Mouse (Mus musculus): ENCODE results near the gene Cdhr4. TPM values are rescaled to one million over a fixed set of nuclear protein-coding genes. Genes with fewer than 3 reads are reported as not detected.

The Cdhr4 gene
- polyA plus RNA-seq, 1 experiment from 2014 or later: 2.2 TPM

DNA sequence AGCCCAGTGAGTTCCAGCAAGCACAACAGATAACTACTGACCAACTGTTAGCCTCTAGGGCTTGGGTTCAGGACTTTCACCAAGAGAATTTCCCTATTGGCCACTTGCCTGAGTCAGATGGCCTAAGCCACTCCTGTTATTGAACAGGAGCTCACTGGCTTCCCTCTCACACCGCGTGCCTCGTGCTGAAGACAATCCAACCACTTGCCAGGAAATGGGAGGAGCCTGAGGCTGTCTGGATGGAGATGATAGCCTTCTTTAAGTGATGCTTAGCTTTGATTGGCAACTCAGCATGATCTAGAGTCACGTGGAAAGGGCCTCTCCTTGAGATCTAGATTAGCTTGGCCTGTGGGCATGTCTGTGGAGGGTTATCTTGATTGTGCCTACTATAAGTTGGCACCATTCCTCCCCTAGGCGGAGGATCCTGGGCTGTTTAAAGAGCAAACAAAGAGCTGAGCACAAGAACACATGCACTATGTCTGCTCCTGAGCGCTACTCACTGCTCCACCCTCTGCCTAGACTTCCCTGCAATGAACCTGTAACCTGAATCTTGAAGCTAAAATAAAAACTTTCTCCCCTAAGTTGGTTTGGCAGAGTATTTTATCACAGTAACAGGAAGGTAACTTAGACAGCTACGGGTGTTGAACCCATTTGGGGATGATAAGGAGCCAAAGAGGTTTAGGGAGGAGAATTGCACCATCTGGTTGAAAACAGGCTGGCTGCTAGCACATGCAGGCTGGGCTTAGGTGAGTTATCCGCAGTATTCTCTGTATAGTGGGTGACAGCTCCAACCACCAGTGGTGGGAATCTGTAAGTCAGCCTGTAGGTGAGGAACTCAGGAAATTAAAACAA lies 20.4 kb upstream of the Cdhr4 start:
- no peak for ATAC-seq (ENCODE audit: low FRiP score)
- DNase-seq (ENCODE audit: low spot score): no peak
- Histone ChIP-seq H3K36me3 (replicated peaks; ENCODE audit: control insufficient read depth, insufficient read depth) (no peaks in the 10 kb centered on the region), H3K27me3 (ENCODE audit: control insufficient read depth, insufficient read depth, low read length) (no peaks in the 10 kb centered on the region), H3K4me3 (replicated peaks; ENCODE audit: low read length) (no peak overlapping the region), H3K9me3 (ENCODE audit: control insufficient read depth, low read length) (no peaks in the 10 kb centered on the region), H3K4me2 (replicated peaks) (no peak overlapping the region), H3K9ac (no peak overlapping the region), H3K27ac (no peak overlapping the region), H3K4me1 (replicated peaks; ENCODE audit: control insufficient read depth, insufficient read depth, low read length) (no peaks in the 10 kb centered on the region)
- 86% methylated on average over 8 of the region's 8 CpGs for WGBS

DNA sequence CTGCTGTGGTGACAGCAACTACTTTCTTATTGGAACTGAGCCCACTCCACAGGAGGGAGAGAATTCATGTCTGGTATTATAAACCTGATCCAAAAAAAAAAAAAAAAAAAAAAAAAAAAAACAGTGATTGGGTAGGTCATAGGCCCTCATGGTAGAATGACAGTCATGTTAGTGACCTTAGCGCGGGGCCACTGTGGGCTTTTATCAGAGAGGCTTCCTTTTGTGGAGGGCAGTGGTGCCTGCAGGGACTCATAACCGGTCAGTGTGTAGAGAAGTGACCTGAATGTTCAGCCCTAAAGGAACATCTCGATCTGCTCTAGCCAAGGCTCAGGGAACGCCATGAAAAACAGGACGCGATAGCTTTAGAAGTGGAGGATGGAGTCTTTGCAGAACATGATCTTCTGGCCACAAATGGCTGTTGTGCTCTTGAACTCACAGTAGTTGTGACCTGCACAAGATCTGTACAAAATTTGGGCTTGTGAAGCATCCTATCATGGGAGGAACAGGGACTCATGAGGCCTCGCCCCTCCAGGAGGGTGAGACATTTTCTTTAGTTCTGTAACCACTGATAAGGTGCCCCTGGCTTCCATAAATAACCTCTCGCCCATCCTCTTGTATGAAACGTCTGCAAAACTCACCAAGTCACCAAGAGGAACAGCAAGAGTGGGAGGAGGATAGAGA lies 17.7 kb upstream of the Cdhr4 start:
- H3K9ac ChIP-seq: no peak overlapping the region
- DNase-seq (ENCODE audit: low spot score) (no peak), ATAC-seq (ENCODE audit: low FRiP score) (no peak)
- H3K4me2 ChIP-seq (replicated peaks): no peak overlapping the region
- H3K27me3 ChIP-seq (ENCODE audit: control insufficient read depth, insufficient read depth, low read length): no peaks in the 10 kb centered on the region
- WGBS: 84% methylated on average over 10 of the region's 10 CpGs
- no peaks in the 10 kb centered on the region for H3K36me3 ChIP-seq (replicated peaks; ENCODE audit: control insufficient read depth, insufficient read depth)
- no peak overlapping the region for H3K4me3 ChIP-seq (replicated peaks; ENCODE audit: low read length)
- H3K9me3 ChIP-seq (ENCODE audit: control insufficient read depth, low read length): no peaks in the 10 kb centered on the region
- no peaks in the 10 kb centered on the region for H3K4me1 ChIP-seq (replicated peaks; ENCODE audit: control insufficient read depth, insufficient read depth, low read length)
- no peak overlapping the region for H3K27ac ChIP-seq

DNA sequence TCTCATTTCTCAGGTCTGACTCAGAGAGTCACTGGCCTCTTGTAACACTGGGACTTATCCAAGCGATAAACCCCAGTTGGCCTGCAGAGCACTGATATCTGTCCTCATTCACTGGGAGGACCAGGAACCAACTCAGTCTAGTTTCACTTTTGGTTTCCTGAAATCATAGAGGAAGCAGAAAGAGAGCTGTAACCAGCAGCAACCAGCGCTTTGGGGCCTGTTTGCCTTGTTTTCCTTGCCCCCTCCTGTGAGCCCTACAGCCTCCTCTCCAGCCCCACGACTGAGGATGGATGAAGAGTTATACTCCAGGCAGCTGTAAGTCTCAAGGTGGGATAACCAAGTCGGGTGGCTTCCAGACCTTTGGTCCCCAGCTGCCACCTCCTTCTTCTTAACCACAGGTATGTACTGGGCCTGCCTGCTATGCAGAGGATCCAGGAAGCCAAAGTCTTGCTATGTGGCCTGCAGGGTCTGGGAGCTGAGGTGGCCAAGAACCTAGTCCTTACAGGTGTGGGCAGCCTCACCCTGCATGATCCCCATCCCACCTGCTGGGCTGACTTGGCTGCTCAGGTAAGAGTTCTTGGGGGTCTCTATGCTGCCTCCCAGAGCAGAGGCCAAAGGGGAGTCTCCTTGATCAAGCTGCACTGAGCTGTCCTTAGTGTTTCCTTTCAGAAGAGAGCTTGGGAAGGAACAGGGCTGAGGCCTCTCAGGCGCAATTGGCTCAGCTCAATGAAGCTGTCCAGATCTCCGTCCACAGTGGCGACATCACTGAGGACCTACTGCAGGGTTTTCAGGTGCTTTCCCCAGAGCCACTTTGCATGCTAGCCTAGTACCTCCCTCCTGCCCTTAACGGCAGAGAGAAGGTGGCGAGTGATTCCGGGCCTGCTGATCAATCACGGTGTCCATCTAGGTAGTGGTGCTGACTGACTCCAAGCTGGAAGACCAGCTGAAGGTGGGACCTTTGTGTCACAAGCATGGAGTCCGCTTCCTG lies 16.6 kb upstream of the Cdhr4 start, which contains the start of gene Uba7:
Gene Uba7, plus strand, starts transcription at position 107 of the 988 bp plus-strand sequence.
- no peaks in the 10 kb centered on the region for H3K4me1 ChIP-seq (replicated peaks; ENCODE audit: control insufficient read depth, insufficient read depth, low read length)
- H3K9me3 ChIP-seq (ENCODE audit: control insufficient read depth, low read length): no peaks in the 10 kb centered on the region
- ATAC-seq (ENCODE audit: low FRiP score): no peak
- H3K36me3 ChIP-seq (replicated peaks; ENCODE audit: control insufficient read depth, insufficient read depth): no peaks in the 10 kb centered on the region
- 72% methylated on average over 12 of the region's 12 CpGs for WGBS
- no peak for DNase-seq (ENCODE audit: low spot score)
- H3K27me3 ChIP-seq (ENCODE audit: control insufficient read depth, insufficient read depth, low read length): no peaks in the 10 kb centered on the region
- no peak within 1 kb of the TSS for H3K27ac ChIP-seq
- H3K4me2 ChIP-seq (replicated peaks): no peak within 1 kb of the TSS
- H3K9ac ChIP-seq: no peak within 1 kb of the TSS
- no peak within 1 kb of the TSS for H3K4me3 ChIP-seq (replicated peaks; ENCODE audit: low read length)

DNA sequence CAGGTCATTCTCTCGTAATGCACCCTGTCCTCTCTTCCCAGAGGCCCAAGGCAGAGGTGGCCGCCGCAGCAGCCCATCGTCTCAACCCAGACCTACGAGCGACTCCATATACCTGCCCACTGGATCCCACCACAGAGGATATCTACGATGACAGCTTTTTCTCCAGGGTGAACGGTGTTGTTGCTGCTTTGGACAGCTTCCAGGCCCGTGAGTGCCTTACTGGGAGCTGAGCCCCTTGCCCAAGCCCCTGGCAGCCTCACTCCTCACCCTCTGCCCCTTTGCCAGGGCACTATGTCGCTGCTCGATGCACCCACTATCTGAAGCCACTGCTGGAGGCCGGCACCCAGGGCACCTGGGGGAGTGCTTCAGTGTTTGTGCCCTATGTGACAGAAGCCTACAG lies 13.5 kb upstream of the Cdhr4 start:
- Histone ChIP-seq H3K9ac (no peak overlapping the region), H3K27ac (no peak overlapping the region), H3K4me3 (replicated peaks; ENCODE audit: low read length) (no peak overlapping the region), H3K4me2 (replicated peaks) (no peak overlapping the region), H3K4me1 (replicated peaks; ENCODE audit: control insufficient read depth, insufficient read depth, low read length) (peaks cover 9% of the 10 kb centered on the region; the same call in 1 of the 2 replicates), H3K9me3 (ENCODE audit: control insufficient read depth, low read length) (no peaks in the 10 kb centered on the region), H3K36me3 (replicated peaks; ENCODE audit: control insufficient read depth, insufficient read depth) (no peaks in the 10 kb centered on the region), H3K27me3 (ENCODE audit: control insufficient read depth, insufficient read depth, low read length) (no peaks in the 10 kb centered on the region)
- 91% methylated on average over 12 of the region's 12 CpGs for WGBS
- no peak for ATAC-seq (ENCODE audit: low FRiP score)
- no peak for DNase-seq (ENCODE audit: low spot score)

DNA sequence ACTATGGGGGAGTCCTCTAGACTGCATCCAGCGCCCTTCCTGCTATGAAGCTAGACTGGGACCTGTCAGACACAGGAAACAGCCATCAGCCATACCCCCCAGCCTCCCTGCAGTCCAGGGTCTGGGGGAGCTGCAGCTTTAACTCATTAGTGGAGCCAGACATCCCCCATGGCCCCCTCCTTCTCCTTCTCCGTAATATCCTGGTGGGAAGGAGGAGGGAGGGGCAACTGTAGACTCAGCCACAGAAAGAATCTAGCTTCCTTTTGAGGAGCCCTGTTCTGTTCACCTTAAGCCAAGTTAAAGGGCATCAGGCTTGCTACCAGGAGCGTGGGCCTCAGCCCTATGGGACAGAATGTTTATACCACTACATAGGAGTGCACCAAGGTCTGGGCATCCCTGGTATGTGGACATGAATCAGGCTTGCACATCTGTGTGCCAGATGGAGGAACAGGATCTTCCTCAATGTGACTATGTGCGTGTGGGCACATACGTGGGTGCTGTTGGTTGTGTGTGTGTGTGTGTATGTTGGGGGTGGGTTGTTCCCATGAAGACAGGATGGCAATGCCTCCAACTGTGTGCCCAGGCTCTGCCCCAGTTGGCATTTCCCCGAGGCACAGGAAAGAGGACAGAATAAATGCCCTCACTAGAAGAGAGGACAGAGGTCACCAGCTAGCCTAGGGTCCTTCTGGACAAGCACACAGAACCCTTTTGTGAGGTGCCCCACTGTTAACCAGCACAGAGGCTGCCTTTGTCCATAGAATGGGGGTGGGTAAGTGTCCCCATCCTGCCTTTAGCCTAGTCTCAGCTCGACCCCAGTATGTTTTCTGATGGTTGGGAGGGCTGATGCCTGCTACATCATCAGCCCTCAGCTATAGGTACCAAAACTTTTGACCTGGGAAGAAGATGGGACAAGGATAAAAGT lies 10.4 kb upstream of the Cdhr4 start:
- 47% methylated on average over 7 of the region's 7 CpGs for WGBS
- Histone ChIP-seq H3K4me2 (replicated peaks) (peak overlapping the region; percentile 91), H3K4me1 (replicated peaks; ENCODE audit: control insufficient read depth, insufficient read depth, low read length) (peaks cover 15% of the 10 kb centered on the region; the same call in 1 of the 2 replicates), H3K27me3 (ENCODE audit: control insufficient read depth, insufficient read depth, low read length) (peaks cover 14% of the 10 kb centered on the region), H3K9me3 (ENCODE audit: control insufficient read depth, low read length) (no peaks in the 10 kb centered on the region), H3K9ac (peak overlapping the region; percentile 21; the same call in 1 of the 2 replicates), H3K27ac (peak overlapping the region; percentile 83), H3K36me3 (replicated peaks; ENCODE audit: control insufficient read depth, insufficient read depth) (no peaks in the 10 kb centered on the region), H3K4me3 (replicated peaks; ENCODE audit: low read length) (no peak overlapping the region)
- ATAC-seq (ENCODE audit: low FRiP score): no peak
- DNase-seq (ENCODE audit: low spot score): peak; percentile 30

DNA sequence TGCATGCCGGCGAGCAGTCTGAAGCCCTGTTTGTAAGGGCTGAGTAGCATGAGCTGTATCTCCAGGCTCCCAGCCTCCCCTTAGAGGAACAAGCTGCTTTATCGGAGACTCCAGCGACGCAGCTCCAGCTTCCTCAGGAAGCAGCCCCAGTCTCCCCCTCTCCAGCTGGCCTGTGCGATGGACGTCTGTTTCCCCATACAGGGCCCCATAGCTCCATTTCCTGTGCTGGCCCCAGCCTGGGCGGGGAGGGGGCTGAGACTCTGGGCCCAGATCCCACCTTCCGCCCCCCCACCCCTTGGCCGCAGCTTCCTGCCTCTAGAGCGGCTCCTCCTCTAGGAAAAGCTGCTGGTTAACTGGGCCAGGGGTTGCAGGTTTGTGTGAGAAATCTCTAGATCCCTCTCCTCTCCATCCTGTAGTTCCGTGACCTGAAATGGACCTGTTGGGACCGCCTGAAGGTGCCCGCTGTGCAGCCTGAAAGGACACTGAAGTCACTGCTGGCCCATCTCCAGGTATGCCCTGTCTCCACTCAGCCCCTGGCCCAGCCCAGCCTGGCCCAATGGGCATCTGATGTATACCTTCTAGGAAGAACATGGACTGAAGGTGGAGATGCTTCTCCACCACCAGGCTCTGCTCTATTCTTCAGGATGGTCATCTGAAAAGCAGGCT lies 9.5 kb upstream of the Cdhr4 start, which contains the start of gene Gm20661:
Gene Gm20661, plus strand, starts transcription at position 378 of the 666 bp plus-strand sequence.
- peak within 1 kb of the TSS; percentile 21; the same call in 1 of the 2 replicates for H3K9ac ChIP-seq

DNA sequence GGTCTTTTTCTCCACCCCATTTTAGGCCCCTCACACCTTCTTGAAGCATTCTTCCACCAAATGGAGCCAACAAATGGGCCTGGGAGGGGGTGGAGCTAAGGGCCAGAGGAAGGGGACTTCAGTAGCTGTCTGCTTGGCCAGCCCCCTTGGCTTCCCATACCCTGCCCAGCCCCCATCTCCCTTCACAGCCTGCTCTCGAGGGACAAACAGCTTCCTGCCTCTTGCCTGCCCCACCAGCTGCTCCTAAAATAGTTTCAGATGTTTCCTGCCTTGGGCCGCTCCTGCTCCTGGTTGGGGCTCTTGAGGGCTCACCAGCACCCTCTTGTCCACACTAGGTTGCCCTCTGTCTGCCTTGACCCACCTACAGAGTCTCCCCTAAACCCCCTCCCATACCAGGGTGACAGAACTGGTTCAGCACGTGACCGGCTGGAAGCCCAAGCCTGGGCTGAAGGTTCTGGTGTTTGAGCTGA lies 8.8 kb upstream of the Cdhr4 start:
- WGBS: 48% methylated on average over 4 of the region's 4 CpGs
- Histone ChIP-seq H3K9me3 (ENCODE audit: control insufficient read depth, low read length) (no peaks in the 10 kb centered on the region), H3K4me1 (replicated peaks; ENCODE audit: control insufficient read depth, insufficient read depth, low read length) (peaks cover 15% of the 10 kb centered on the region; the same call in 1 of the 2 replicates), H3K27me3 (ENCODE audit: control insufficient read depth, insufficient read depth, low read length) (peaks cover 14% of the 10 kb centered on the region), H3K9ac (no peak overlapping the region; the same call in 1 of the 2 replicates), H3K27ac (peak overlapping the region; percentile 83), H3K36me3 (replicated peaks; ENCODE audit: control insufficient read depth, insufficient read depth) (no peaks in the 10 kb centered on the region), H3K4me3 (replicated peaks; ENCODE audit: low read length) (peak overlapping the region; percentile 65), H3K4me2 (replicated peaks) (peak overlapping the region; percentile 91)
- ATAC-seq (ENCODE audit: low FRiP score) (no peak), DNase-seq (ENCODE audit: low spot score) (no peak)

More for the DNA sequence above, 9.5 kb upstream of the Cdhr4 start, which contains the start of gene Gm20661:
- peak within 1 kb of the TSS; percentile 91 for H3K4me2 ChIP-seq (replicated peaks)
- peak; percentile 46 for DNase-seq (ENCODE audit: low spot score)
- H3K27me3 ChIP-seq (ENCODE audit: control insufficient read depth, insufficient read depth, low read length): peaks cover 14% of the 10 kb centered on the region
- H3K36me3 ChIP-seq (replicated peaks; ENCODE audit: control insufficient read depth, insufficient read depth): no peaks in the 10 kb centered on the region
- no peaks in the 10 kb centered on the region for H3K9me3 ChIP-seq (ENCODE audit: control insufficient read depth, low read length)
- peaks cover 15% of the 10 kb centered on the region; the same call in 1 of the 2 replicates for H3K4me1 ChIP-seq (replicated peaks; ENCODE audit: control insufficient read depth, insufficient read depth, low read length)
- ATAC-seq (ENCODE audit: low FRiP score): peak; percentile 50; the same call in 1 of the 2 replicates
- H3K4me3 ChIP-seq (replicated peaks; ENCODE audit: low read length): peak within 1 kb of the TSS; percentile 65
- H3K27ac ChIP-seq: peak within 1 kb of the TSS; percentile 83
- WGBS: 55% methylated on average over 14 of the region's 14 CpGs

Data from hindbrain, embryonic 14.5 days (tissue).